Mouse (Mus musculus) hindbrain, embryonic 16.5 days (tissue): ENCODE results near the gene Btnl10. TPM values are rescaled to one million over a fixed set of nuclear protein-coding genes. Genes with fewer than 3 reads are reported as not detected.
A peak's percentile ranks its signal among the peaks of the same experiment; 100 is the strongest.

Experiments
- ATAC-seq: fragments of 200-750 bp; cut with Nextera tagmentation; 2 replicates; pipeline ENCODE4 v1.8.0; 2017; ENCODE audit warnings: moderate TSS enrichment, moderate library complexity
- H3K27ac ChIP-seq: fragments of 300-500 bp; sonication (generic); 2 replicates; pipeline ENCODE4 v1.5.1; 2014; ENCODE audit warnings: low read depth, mild to moderate bottlenecking, control low read depth, low read length, moderate library complexity
- H3K27me3 ChIP-seq: fragments of 300-500 bp; sonication (generic); replicated peaks from 2 replicates; pipeline ENCODE4 v1.6.1; 2014; ENCODE audit warnings: low read length; ENCODE audit not compliant: control insufficient read depth, insufficient read depth
- H3K36me3 ChIP-seq: fragments of 300-500 bp; sonication (generic); 2 replicates; pipeline ENCODE4 v1.6.1; 2014; ENCODE audit warnings: mild to moderate bottlenecking, low read length, moderate library complexity, mixed read lengths; ENCODE audit not compliant: control insufficient read depth, insufficient read depth
- H3K4me1 ChIP-seq: fragments of 300-500 bp; sonication (generic); 2 replicates; pipeline ENCODE4 v1.6.1; 2014; ENCODE audit warnings: low read depth, low read length; ENCODE audit not compliant: control insufficient read depth, insufficient read depth
- H3K4me2 ChIP-seq: fragments of 300-500 bp; sonication (generic); 2 replicates; pipeline ENCODE4 v1.6.1; 2014; ENCODE audit warnings: mild to moderate bottlenecking, low read length, control low read depth, moderate library complexity
- H3K4me3 ChIP-seq: fragments of 300-500 bp; sonication (generic); 2 replicates; pipeline ENCODE4 v1.5.1; 2014; ENCODE audit warnings: mild to moderate bottlenecking, low read length, control low read depth, moderate library complexity
- H3K9ac ChIP-seq: fragments of 300-500 bp; sonication (generic); 2 replicates; pipeline ENCODE4 v1.6.1; 2014; ENCODE audit warnings: low read depth, mild to moderate bottlenecking, control low read depth, low read length, moderate library complexity
- H3K9me3 ChIP-seq: fragments of 300-500 bp; sonication (generic); 2 replicates; pipeline ENCODE4 v1.6.1; 2014; ENCODE audit warnings: mild to moderate bottlenecking, low read length, moderate library complexity; ENCODE audit not compliant: control insufficient read depth
- WGBS: fragments of 180-500 bp; shearing (Covaris S2); extraction: QIAGEN DNeasy Blood & Tissue Kit; methylation state at CpG from one replicate; pipeline ENCODE4 v1.1.7; 2014; 5-methylcytosine and 5-hydroxymethylcytosine counted together
- polyA plus RNA-seq: library from polyadenylated mRNA; unstranded; fragments of >200 nt; fragmentation: Nextera tagmentation; extraction: Ambion mirVana; gene quantifications from 2 replicates; pipeline ENCODE4 v1.2.1, GENCODE M21; 2015

Btnl10 gene
- polyA plus RNA-seq, 1 experiment from 2014 or later, result not detected

DNA sequence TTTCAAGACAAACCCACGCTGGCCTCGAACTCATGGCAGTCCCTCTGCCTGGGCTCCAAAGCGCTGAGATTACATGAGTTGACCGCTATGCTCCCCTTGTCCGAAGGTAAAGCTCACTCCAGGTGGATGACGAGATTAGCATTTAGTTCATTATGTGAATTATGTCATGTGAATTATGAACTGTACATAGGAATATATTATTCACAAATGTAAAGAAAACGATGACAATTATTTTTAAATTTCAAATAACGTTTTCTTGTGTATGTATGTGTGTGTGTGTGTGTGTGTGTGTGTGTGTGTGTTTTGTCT, 13.3 kb upstream of the Btnl10 start:
- 2% methylated on average over 8 of the region's 8 CpGs for WGBS
- peak overlapping the region; percentile 42 for H3K9ac ChIP-seq
- peak; percentile 21 for ATAC-seq
- H3K4me1 ChIP-seq, result peaks cover 9% of the 10 kb centered on the region
- H3K4me2 ChIP-seq, result peak overlapping the region; percentile 87
- H3K4me3 ChIP-seq, result peak overlapping the region; percentile 79
- H3K9me3 ChIP-seq, result no peaks in the 10 kb centered on the region
- H3K27ac ChIP-seq, result peak overlapping the region; percentile 10; the same call in 1 of the 2 replicates
- peaks cover 6% of the 10 kb centered on the region; the same call in 1 of the 2 replicates for H3K36me3 ChIP-seq
- H3K27me3 ChIP-seq, result no peaks in the 10 kb centered on the region

DNA sequence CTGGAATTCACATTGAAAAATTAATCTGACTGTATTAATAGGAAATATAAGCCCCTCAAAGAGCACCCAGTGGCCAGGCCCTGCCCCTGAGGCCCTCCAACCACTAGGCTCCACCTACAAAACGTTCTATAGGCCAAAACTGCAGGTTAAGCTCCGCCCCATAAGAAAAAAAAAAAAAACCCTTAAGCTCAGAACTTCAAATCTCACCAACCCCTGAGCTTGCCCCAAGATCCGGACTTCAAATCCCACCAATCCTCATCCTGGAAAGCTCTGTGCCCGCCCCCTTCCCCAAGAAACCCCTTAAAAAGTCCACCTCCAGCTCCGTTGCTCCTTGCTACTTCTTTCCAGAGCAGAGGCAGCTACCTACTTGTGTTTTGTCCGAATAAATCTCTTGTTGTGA, 12.9 kb upstream of the Btnl10 start:
- Histone ChIP-seq H3K27me3 (no peaks in the 10 kb centered on the region), H3K27ac (no peak overlapping the region), H3K4me2 (peak overlapping the region; percentile 87), H3K36me3 (peaks cover 6% of the 10 kb centered on the region; the same call in 1 of the 2 replicates), H3K9me3 (no peaks in the 10 kb centered on the region), H3K4me3 (no peak overlapping the region), H3K4me1 (peaks cover 9% of the 10 kb centered on the region), H3K9ac (no peak overlapping the region)
- WGBS, result 52% methylated on average over 6 of the region's 6 CpGs
- no peak for ATAC-seq

DNA sequence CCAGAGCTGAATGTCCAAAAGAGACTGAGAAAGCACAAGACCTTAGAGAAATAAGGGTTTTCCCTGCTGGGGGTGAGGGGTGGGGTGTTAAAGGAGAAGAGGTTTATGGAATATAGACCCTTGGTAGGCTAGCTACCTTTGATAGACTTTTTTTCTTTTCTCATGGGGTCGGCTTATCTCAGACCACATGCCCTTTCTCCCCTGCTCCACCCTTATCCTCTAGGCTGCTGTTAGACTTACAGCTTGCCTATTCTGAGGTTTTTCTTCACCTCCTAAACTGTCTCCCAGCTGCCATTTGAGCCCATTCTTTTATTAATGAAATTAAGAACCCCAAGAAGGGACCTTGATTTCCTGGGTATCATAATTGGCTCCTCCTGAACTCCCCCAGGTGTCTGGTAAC, 3.9 kb upstream of the Btnl10 start:
- Histone ChIP-seq H3K9ac (no peak overlapping the region), H3K4me2 (no peak overlapping the region)

DNA sequence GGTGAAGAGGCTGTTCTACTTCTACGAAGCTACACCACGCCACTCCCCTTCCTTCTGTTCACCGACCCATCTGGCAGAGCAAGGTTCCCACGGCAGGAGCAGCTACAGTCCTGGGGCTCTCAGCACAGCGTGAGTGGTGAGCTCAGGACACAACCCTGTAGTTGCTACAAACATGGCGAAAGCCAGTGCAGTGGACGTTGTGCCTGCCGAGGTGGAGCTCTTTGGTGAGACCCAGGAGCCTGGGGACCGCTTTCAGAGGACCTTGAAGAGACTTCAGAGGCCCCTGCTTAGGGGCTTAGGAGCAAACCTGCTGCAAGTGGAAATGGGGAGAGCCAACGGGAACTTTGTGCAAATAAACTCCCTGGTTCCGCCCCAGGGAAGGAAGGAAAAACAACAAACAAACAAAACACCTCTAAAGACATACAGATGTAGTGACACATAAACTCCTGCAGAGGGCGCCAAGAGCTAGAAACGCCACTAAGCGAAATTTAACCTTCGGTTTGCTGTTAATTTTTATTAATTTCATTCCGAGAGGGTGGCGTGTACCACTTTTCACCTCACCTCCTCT, 3.2 kb upstream of the Btnl10 start:
- H3K9me3 ChIP-seq, result no peaks in the 10 kb centered on the region
- H3K4me3 ChIP-seq, result peak overlapping the region; percentile 35
- H3K36me3 ChIP-seq, result no peaks in the 10 kb centered on the region
- 0 out of 2 replicates have a peak, but pooled peaks have one; percentile 50 for ATAC-seq
- 10% methylated on average over 17 of the region's 17 CpGs for WGBS
- H3K27me3 ChIP-seq, result no peaks in the 10 kb centered on the region
- peak overlapping the region; percentile 24; the same call in 1 of the 2 replicates for H3K27ac ChIP-seq
- H3K9ac ChIP-seq, result peak overlapping the region; percentile 54; the same call in 1 of the 2 replicates
- peaks cover 6% of the 10 kb centered on the region for H3K4me1 ChIP-seq
- H3K4me2 ChIP-seq, result peak overlapping the region; percentile 66

More for the DNA sequence above, 3.9 kb upstream of the Btnl10 start:
- 92% methylated on average over 1 of the region's 1 CpGs for whole genome bisulfite sequencing
- H3K27ac ChIP-seq, result no peak overlapping the region
- ATAC-seq, result no peak
- H3K36me3 ChIP-seq, result no peaks in the 10 kb centered on the region
- H3K4me1 ChIP-seq, result peaks cover 6% of the 10 kb centered on the region
- no peaks in the 10 kb centered on the region for H3K27me3 ChIP-seq
- H3K9me3 ChIP-seq, result no peaks in the 10 kb centered on the region
- no peak overlapping the region for H3K4me3 ChIP-seq

DNA sequence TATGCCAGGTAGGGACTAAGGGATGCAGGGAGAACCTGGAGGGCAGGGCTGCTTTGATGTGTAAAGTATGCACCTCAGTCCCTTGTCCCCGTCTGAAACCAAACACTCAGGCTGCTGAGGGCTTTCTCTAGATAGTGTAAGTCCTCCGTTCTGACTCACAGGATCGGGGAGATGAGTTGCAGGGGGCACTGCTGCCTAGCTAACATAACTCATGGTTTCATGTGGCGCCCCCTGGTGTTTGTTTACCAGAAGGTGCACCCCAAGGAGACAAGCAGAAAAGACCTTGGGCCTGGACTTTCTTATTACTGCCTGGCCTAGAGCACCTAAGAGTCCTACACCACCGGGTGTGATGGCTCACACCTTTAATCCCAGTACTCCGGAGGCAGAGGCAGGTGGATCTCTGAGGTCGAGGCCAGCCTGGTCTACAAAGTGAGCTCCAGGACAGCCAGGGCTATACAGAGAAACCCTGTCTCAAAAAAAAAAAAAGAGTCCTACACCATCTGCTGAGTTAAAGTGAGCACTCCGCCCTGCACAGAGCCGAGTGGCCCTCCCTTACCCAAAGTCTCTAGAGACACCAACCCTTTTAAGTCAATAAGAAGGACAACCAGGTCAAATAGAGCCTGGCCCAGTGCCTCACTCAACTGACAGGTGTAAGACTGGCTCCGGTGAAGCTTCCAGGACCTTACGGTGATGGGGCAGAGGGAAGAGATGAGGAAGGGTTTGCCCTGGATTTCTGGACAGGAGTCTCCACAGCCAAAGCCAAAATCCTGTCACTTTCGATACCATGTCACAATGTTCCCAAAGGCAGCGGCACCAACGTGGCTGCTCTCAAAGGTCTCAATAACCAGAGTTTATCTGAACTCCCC, 596 bp upstream of the Btnl10 start:
- Histone ChIP-seq H3K9ac (no peak overlapping the region), H3K4me3 (no peak overlapping the region), H3K9me3 (no peaks in the 10 kb centered on the region), H3K4me1 (peaks cover 6% of the 10 kb centered on the region), H3K27ac (no peak overlapping the region), H3K27me3 (no peaks in the 10 kb centered on the region), H3K36me3 (no peaks in the 10 kb centered on the region), H3K4me2 (no peak overlapping the region)
- no peak for ATAC-seq
- 52% methylated on average over 14 of the region's 14 CpGs for WGBS

DNA sequence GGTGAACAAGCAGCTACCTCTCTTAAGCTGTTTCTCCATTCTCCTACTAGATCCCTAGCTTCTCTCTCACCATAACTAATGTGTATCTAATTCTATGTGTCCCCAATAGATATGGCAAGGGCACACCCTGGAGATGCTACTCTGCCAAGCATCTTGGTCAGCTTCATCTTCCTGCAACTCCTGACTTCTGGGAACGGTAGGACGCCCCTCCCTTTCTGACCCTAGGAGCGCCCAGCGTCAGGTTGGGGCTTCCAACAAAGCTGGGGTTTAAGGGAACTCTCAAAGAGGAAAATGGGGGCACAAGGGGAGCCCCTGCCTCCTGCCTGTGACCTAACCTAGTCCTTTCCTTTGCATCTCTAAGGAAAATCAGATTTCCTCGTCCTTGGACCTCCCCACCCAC, 1.1 kb downstream of the Btnl10 start:
- H3K27ac ChIP-seq, result no peak overlapping the region
- no peaks in the 10 kb centered on the region for H3K27me3 ChIP-seq
- no peak overlapping the region for H3K4me3 ChIP-seq
- H3K36me3 ChIP-seq, result no peaks in the 10 kb centered on the region
- 73% methylated on average over 5 of the region's 5 CpGs for WGBS
- ATAC-seq, result no peak
- H3K4me2 ChIP-seq, result no peak overlapping the region
- H3K9ac ChIP-seq, result no peak overlapping the region
- H3K4me1 ChIP-seq, result peaks cover 6% of the 10 kb centered on the region
- no peaks in the 10 kb centered on the region for H3K9me3 ChIP-seq

DNA sequence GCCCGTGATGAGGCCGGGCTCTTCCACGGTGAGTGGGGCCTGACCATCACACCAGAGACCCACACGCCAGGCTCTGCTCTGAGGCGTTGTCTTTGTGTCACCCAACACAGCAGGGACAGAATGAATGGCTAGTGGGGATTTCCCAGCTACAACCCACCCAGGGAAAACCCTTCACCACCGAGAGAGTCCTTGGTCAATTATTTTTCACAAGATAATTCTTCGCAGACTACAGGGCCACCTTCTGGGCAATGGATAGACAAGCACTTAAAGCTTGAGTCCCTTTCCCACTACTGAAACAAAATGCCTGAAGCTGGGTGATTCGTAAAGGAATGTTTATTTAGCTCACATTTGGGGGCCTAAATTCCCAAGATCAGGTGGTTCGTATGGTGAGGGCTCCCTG, 4.7 kb downstream of the Btnl10 start:
- WGBS, result 83% methylated on average over 9 of the region's 9 CpGs
- ATAC-seq, result no peak
- Histone ChIP-seq H3K27me3 (no peaks in the 10 kb centered on the region), H3K4me3 (no peak overlapping the region), H3K36me3 (no peaks in the 10 kb centered on the region), H3K27ac (no peak overlapping the region), H3K9me3 (no peaks in the 10 kb centered on the region), H3K9ac (no peak overlapping the region), H3K4me2 (no peak overlapping the region), H3K4me1 (no peaks in the 10 kb centered on the region)

DNA sequence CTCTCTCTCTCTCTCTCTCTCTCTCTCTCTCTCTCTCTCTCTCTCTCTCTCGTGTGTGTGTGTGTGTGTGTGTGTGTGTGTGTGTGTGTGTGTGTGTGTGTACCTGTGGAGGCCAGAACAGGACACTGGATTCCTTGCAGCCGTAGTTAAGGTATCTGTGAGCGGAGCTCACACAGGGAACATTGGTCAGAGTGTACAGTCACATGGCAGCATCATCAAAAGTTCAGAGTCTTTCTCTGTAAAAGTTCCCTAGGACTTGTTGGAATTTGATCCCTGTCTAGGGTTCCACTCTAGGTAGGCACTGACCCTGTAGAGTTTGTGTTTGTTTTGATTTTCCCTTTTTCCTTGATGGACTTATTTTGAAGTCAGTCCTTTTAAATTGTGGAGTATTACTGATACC, 8.9 kb downstream of the Btnl10 start:
- Histone ChIP-seq H3K36me3 (peaks cover 4% of the 10 kb centered on the region), H3K4me3 (no peak overlapping the region), H3K4me2 (no peak overlapping the region), H3K4me1 (no peaks in the 10 kb centered on the region), H3K9ac (no peak overlapping the region), H3K9me3 (no peaks in the 10 kb centered on the region), H3K27me3 (no peaks in the 10 kb centered on the region), H3K27ac (no peak overlapping the region)
- WGBS, result 87% methylated on average over 2 of the region's 3 CpGs
- no peak for ATAC-seq

DNA sequence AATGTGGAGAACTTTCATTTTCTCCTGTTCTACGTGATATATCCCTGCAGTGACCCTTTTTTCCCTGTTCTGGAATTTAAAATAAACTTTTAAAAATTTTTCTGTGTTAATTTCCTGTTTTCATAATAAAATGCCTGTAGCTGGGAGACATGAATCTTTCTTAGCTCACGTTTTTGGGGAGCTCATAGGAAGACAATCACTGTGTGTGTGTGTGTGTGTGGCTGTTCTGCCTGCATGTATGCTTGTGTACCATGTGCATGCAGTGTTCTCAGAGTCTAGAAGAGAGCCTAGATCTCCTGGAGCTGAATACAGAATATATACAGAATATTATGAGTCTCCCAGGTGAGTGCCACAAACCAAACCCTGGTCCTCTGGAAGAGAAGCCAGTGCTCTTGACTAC, 9.3 kb downstream of the Btnl10 start:
- Histone ChIP-seq H3K27ac (no peak overlapping the region), H3K9me3 (no peaks in the 10 kb centered on the region), H3K4me2 (no peak overlapping the region), H3K9ac (no peak overlapping the region), H3K4me1 (no peaks in the 10 kb centered on the region), H3K27me3 (no peaks in the 10 kb centered on the region), H3K36me3 (peaks cover 8% of the 10 kb centered on the region), H3K4me3 (no peak overlapping the region)
- ATAC-seq, result no peak
- WGBS, result 82% methylated on average over 2 of the region's 2 CpGs
